Mouse (Mus musculus) cortical plate, adult 2 months (tissue): ENCODE data around the gene Fam71e2.

Source experiments
- CTCF ChIP-seq: fragments of 200-500 bp; IDR thresholded peaks from 2 replicates; pipeline ENCODE4 v1.5.1; 2011; ENCODE audit warnings: mild to moderate bottlenecking, control low read depth, low read length; ENCODE audit not compliant: insufficient read depth; ENCODE audit errors: extremely low read depth
- POLR2A ChIP-seq: fragments of 200-500 bp; IDR thresholded peaks from 2 replicates; pipeline ENCODE4 v1.6.1; 2011; ENCODE audit warnings: mild to moderate bottlenecking, low read length, control low read depth; ENCODE audit not compliant: insufficient read depth; ENCODE audit errors: extremely low read depth

GRCm38 (mm10) chr7:4741151-4741550, 30.0 kb downstream of the Fam71e2 start:
- TF ChIP-seq CTCF (no peak), POLR2A (no peak)
